Mouse (Mus musculus): ENCODE results near the gene Ly6g5b. TPM values are rescaled to one million over a fixed set of nuclear protein-coding genes. Genes with fewer than 3 reads are reported as not detected.

The Ly6g5b gene
- total and polyA plus RNA-seq, 3 experiments, result 0.35 to 0.36 TPM; not detected in 1

- under 1% methylated on average over 43 of the region's 43 CpGs for WGBS
- intact Hi-C loops (cut with DNase I), result loop anchor here (2.0 kb wide), 2 partner anchors 15 to 27 kb away; partner anchors contain the start of gene Gpank1
These were observed 20.5 kb upstream of the Ly6g5b start for GRCm38 (mm10) chr17:35135591-35136320.

DNA sequence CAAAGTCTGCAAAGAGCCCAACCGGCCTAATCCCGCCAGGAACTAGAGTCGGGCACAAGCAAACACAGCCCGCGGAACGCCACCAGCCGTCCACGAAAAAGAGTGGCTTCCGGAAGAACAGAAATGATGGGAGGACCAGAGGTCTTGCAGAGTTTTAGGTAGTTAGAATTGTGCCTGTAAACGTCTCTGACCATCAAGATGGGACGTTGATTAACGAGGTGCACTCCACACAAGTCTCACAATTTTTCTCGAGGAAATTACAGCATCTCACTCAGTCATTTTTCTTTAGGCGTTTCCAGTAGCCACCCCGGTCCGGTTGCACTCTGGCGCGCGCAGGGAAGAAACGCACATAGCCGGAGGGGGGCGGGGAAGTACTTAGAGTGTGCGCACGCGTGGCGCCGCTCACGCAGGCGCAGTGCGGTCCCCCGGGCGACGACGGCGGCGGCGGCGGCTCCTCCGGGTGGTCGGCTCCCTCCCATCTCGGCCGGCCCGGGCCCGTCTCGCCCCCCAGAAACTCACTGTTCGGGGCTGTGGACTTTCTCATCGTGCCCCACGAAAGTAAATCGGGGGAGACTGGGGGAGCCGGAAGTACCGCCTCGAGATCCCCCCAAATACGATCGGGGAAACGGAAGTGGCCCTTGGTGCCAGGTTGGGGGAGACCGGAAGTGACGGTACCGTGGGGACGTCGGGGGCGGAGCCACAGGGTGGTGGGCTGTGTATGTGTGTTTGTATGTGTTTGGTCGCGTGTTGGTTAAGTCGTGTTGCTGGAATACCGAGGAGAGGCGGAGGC is 19.8 kb upstream of the Ly6g5b start, which contains the start of gene Bag6:
Gene Bag6 (plus strand): TSS at position 378 of the 790 bp plus-strand sequence.
- Histone ChIP-seq H3K9ac (ENCODE audit: low read depth, low read length) (peak within 1 kb of the TSS; percentile 89), H3K27ac (peak within 1 kb of the TSS; percentile 95), H3K36me3 (ENCODE audit: control insufficient read depth, insufficient read depth, low read length) (no peaks in the 10 kb centered on the region), H3K79me2 (replicated peaks; ENCODE audit: control insufficient read depth, insufficient read depth, low read length) (peaks cover 4% of the 10 kb centered on the region), H3K27me3 (ENCODE audit: control insufficient read depth, insufficient read depth, low read length) (no peaks in the 10 kb centered on the region), H3K4me3 (peak within 1 kb of the TSS; percentile 75), H3K4me1 (ENCODE audit: control insufficient read depth, insufficient read depth, low read length) (peaks cover 3% of the 10 kb centered on the region)
- peak; percentile 96 for DNase-seq
- under 1% methylated on average over 66 of the region's 66 CpGs for WGBS
- TF ChIP-seq CTCF (IDR thresholded peaks at IDR 0.05), result peak; percentile 12; the same call in 1 of the 2 replicates
- peak; percentile 65 for TF ChIP-seq POLR2A (IDR thresholded peaks at IDR 0.05; ENCODE audit: insufficient read depth, low read depth, low read length)
- TF ChIP-seq EP300 (IDR thresholded peaks at IDR 0.05; ENCODE audit: insufficient read depth, low read depth, low read length), result peak; percentile 66
- intact Hi-C loops (cut with DNase I), result loop anchor here (2.0 kb wide), 1 partner anchor 14 kb away; the partner anchor contains the start of gene Gpank1

More at GRCm38 (mm10) chr17:35135591-35136320, 20.5 kb upstream of the Ly6g5b start:
- Histone ChIP-seq H3K79me2 (replicated peaks; ENCODE audit: control insufficient read depth, insufficient read depth, low read length) (peaks cover 6% of the 10 kb centered on the region), H3K36me3 (ENCODE audit: control insufficient read depth, insufficient read depth, low read length) (no peaks in the 10 kb centered on the region), H3K4me1 (ENCODE audit: control insufficient read depth, insufficient read depth, low read length) (peaks cover 3% of the 10 kb centered on the region), H3K27me3 (ENCODE audit: control insufficient read depth, insufficient read depth, low read length) (no peaks in the 10 kb centered on the region), H3K27ac (peak overlapping the region; percentile 95), H3K9ac (ENCODE audit: low read depth, low read length) (peak overlapping the region; percentile 89), H3K4me3 (peak overlapping the region; percentile 75)
- no peak for DNase-seq
- TF ChIP-seq EP300 (IDR thresholded peaks at IDR 0.05; ENCODE audit: insufficient read depth, low read depth, low read length) (no peak), POLR2A (IDR thresholded peaks at IDR 0.05; ENCODE audit: insufficient read depth, low read depth, low read length) (no peak), CTCF (IDR thresholded peaks at IDR 0.05) (no peak)

DNA sequence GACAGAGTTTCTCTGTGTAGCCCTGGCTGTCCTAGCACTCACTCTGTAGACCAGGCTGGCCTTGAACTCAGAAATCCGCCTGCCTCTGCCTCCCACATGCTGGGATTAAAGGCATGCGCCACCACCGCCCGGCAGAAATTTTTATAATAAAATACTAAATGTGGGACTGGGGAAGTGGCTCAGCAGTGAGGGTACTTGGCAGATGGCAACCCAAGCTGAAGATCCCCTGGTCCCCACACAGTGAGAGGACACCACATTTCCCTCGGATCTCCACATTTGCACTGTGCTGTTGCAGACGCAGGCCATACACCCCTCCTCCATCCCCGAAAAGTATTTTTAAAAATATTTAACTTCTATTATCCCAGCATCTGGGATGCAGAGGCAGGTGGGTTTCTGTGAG is 18.3 kb upstream of the Ly6g5b start:
- WGBS, result 91% methylated on average over 7 of the region's 7 CpGs
- no peak for DNase-seq
- TF ChIP-seq POLR2A (IDR thresholded peaks at IDR 0.05; ENCODE audit: insufficient read depth, low read depth, low read length), result no peak
- TF ChIP-seq CTCF (IDR thresholded peaks at IDR 0.05), result no peak
- TF ChIP-seq EP300 (IDR thresholded peaks at IDR 0.05; ENCODE audit: insufficient read depth, low read depth, low read length), result no peak
- H3K27ac ChIP-seq, result no peak overlapping the region
- H3K4me1 ChIP-seq (ENCODE audit: control insufficient read depth, insufficient read depth, low read length), result peaks cover 3% of the 10 kb centered on the region
- H3K79me2 ChIP-seq (replicated peaks; ENCODE audit: control insufficient read depth, insufficient read depth, low read length), result peaks cover 3% of the 10 kb centered on the region
- no peaks in the 10 kb centered on the region for H3K36me3 ChIP-seq (ENCODE audit: control insufficient read depth, insufficient read depth, low read length)
- no peak overlapping the region for H3K9ac ChIP-seq (ENCODE audit: low read depth, low read length)
- H3K4me3 ChIP-seq, result no peak overlapping the region
- H3K27me3 ChIP-seq (ENCODE audit: control insufficient read depth, insufficient read depth, low read length), result no peaks in the 10 kb centered on the region
- intact Hi-C loops (cut with DNase I), result no loop called here

- TF ChIP-seq POLR2A (IDR thresholded peaks at IDR 0.05; ENCODE audit: insufficient read depth, low read depth, low read length) (no peak), CTCF (IDR thresholded peaks at IDR 0.05) (no peak), EP300 (IDR thresholded peaks at IDR 0.05; ENCODE audit: insufficient read depth, low read depth, low read length) (no peak)
- 65% methylated on average over 3 of the region's 3 CpGs for WGBS
- Histone ChIP-seq H3K4me3 (no peak overlapping the region), H3K27me3 (ENCODE audit: control insufficient read depth, insufficient read depth, low read length) (no peaks in the 10 kb centered on the region), H3K27ac (no peak overlapping the region), H3K4me1 (ENCODE audit: control insufficient read depth, insufficient read depth, low read length) (peaks cover 3% of the 10 kb centered on the region), H3K79me2 (replicated peaks; ENCODE audit: control insufficient read depth, insufficient read depth, low read length) (peaks cover 3% of the 10 kb centered on the region), H3K9ac (ENCODE audit: low read depth, low read length) (no peak overlapping the region), H3K36me3 (ENCODE audit: control insufficient read depth, insufficient read depth, low read length) (no peaks in the 10 kb centered on the region)
- intact Hi-C loops (cut with DNase I), result no loop called here
- DNase-seq, result no peak
These were observed 16.9 kb upstream of the Ly6g5b start for GRCm38 (mm10) chr17:35132174-35132560.

DNA sequence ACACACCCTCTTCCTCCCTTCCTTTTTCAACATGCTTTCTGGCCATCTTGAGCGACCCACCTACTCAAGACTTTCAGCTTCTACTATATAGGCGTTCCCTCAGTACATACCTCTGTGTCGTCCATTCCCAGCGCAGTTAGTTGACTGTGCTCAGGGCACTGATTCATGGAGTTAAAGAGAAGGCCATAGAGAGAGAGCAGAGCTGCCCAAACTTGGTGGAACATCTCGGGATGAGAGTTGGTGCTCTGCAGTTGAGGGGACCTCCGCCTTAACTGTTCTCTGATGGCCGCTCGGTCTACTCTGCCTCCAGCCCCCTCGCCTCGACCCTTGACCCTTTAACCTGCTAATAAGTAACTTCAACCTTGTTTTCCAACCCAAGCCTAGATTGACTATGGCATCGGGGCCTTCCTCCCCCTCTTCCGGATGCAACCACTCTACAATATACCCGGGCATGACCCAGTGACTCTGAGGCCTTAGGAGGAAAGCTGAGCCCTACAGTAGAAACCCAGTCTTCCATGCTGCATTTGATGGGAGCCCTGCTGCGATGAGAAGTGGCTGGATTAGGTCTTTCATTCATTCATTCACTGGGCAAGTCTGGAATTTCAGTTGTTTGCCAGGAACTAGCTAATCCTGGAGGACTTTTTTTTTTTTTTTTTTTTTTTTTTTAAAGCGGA is 16.4 kb upstream of the Ly6g5b start, which contains the start of gene Apom:
Gene Apom (minus strand): TSS at position 551 of the 674 bp plus-strand sequence.
- no peak within 1 kb of the TSS for H3K4me3 ChIP-seq
- H3K27ac ChIP-seq, result no peak within 1 kb of the TSS
- H3K4me1 ChIP-seq (ENCODE audit: control insufficient read depth, insufficient read depth, low read length), result peaks cover 3% of the 10 kb centered on the region
- no peaks in the 10 kb centered on the region for H3K36me3 ChIP-seq (ENCODE audit: control insufficient read depth, insufficient read depth, low read length)
- WGBS, result 78% methylated on average over 15 of the region's 15 CpGs
- TF ChIP-seq CTCF (IDR thresholded peaks at IDR 0.05), result no peak
- TF ChIP-seq POLR2A (IDR thresholded peaks at IDR 0.05; ENCODE audit: insufficient read depth, low read depth, low read length), result no peak
- no peak for TF ChIP-seq EP300 (IDR thresholded peaks at IDR 0.05; ENCODE audit: insufficient read depth, low read depth, low read length)
- DNase-seq, result no peak
- intact Hi-C loops (cut with DNase I), result no loop called here
- H3K79me2 ChIP-seq (replicated peaks; ENCODE audit: control insufficient read depth, insufficient read depth, low read length), result peaks cover 3% of the 10 kb centered on the region
- H3K9ac ChIP-seq (ENCODE audit: low read depth, low read length), result no peak within 1 kb of the TSS
- H3K27me3 ChIP-seq (ENCODE audit: control insufficient read depth, insufficient read depth, low read length), result no peaks in the 10 kb centered on the region

Data from heart, adult 2 months (tissue).